Mouse (Mus musculus): ENCODE measurements around the gene Slc44a5. TPM values are rescaled to one million over a fixed set of nuclear protein-coding genes. Genes with fewer than 3 reads are reported as not detected.

Slc44a5 gene
- polyA plus RNA-seq, 1 experiment from 2014 or later: 1.1 TPM

DNA sequence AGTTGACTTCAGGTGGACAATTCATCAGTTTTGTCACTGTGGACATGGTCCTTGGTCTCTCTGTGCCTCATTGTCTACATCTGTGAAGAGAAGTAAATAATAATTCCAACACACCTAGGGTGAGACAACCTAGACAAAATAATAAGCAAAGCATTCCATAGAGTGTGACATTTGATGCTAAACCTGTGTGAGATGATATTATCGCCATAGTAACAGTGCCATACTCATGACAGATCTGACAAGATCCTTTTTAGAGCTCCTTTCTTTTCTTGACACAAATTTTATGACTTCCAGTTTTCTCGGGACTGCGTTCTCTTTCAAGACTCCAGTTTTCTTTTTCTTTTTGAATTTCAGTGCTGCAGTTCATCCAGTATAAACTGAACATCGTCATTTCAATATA is 192.6 kb downstream of the Slc44a5 start:
- Histone ChIP-seq H3K4me1 (no peaks in the 10 kb centered on the region), H3K4me3 (no peak overlapping the region), H3K27ac (no peak overlapping the region), H3K27me3 (ENCODE audit: insufficient read depth, poor library complexity, severe bottlenecking) (no peaks in the 10 kb centered on the region), H3K36me3 (no peaks in the 10 kb centered on the region), H3K9me3 (no peaks in the 10 kb centered on the region)
- 82% methylated on average over 4 of the region's 4 CpGs for WGBS
- no peak for DNase-seq (ENCODE audit: low spot score)

DNA sequence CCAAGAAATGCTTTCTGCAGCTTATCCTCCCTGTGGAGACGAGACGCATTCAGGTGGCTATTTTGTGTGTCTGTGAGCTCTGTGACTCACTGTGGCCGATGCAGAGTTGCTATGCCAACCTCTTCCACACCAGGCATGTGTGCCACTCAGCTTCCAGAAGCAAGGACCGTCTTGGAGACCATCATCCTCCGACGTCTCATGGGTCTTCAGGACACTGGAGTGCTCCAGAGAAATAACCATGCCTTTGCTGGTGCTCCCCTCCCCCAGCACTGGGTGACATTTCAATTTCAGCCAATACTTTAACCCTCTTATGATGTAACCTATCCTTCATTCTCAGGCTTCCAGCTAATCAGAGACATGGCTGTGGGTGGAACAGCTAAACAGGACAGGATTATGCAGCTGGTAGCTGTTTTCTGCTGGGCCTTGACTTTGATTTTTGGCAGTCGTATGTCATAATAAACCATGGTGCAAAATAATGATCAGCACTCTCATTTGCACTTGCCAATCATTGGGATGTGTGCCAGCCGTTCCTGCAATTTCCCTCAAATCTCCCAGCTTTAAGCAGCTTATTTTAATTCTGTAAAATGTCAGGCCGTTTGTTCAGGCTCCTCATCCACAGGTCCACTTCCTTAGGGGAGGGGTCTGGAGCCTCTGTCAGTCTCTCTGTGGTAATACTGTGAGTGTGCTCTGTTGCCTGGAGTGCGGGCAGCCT is 198.8 kb downstream of the Slc44a5 start:
- WGBS: 66% methylated on average over 10 of the region's 10 CpGs
- Histone ChIP-seq H3K4me3 (no peak overlapping the region), H3K4me1 (no peaks in the 10 kb centered on the region), H3K27me3 (ENCODE audit: insufficient read depth, poor library complexity, severe bottlenecking) (no peaks in the 10 kb centered on the region), H3K36me3 (no peaks in the 10 kb centered on the region), H3K27ac (no peak overlapping the region), H3K9me3 (no peaks in the 10 kb centered on the region)
- DNase-seq (ENCODE audit: low spot score): no peak

- no peaks in the 10 kb centered on the region for H3K36me3 ChIP-seq
- H3K4me3 ChIP-seq: no peak overlapping the region
- no peaks in the 10 kb centered on the region for H3K9me3 ChIP-seq
- 83% methylated on average over 5 of the region's 5 CpGs for WGBS
- no peaks in the 10 kb centered on the region for H3K27me3 ChIP-seq (ENCODE audit: insufficient read depth, poor library complexity, severe bottlenecking)
- DNase-seq (ENCODE audit: low spot score): no peak
- no peak overlapping the region for H3K27ac ChIP-seq
- peaks cover 2% of the 10 kb centered on the region; the same call in 1 of the 2 replicates for H3K4me1 ChIP-seq
Measured at GRCm38 (mm10) chr3:154172593-154172965, 199.3 kb downstream of the Slc44a5 start.

GRCm38 (mm10) chr3:154173556-154173955 is 200.3 kb downstream of the Slc44a5 start:
- H3K27me3 ChIP-seq (ENCODE audit: insufficient read depth, poor library complexity, severe bottlenecking): no peaks in the 10 kb centered on the region
- no peak overlapping the region for H3K4me3 ChIP-seq
- 48% methylated on average over 1 of the region's 1 CpGs for WGBS
- H3K4me1 ChIP-seq: peaks cover 8% of the 10 kb centered on the region
- H3K27ac ChIP-seq: no peak overlapping the region
- DNase-seq (ENCODE audit: low spot score): no peak
- no peaks in the 10 kb centered on the region for H3K9me3 ChIP-seq
- H3K36me3 ChIP-seq: no peaks in the 10 kb centered on the region

- Histone ChIP-seq H3K4me3 (no peak overlapping the region), H3K9me3 (no peaks in the 10 kb centered on the region), H3K4me1 (peaks cover 8% of the 10 kb centered on the region), H3K36me3 (no peaks in the 10 kb centered on the region), H3K27me3 (ENCODE audit: insufficient read depth, poor library complexity, severe bottlenecking) (no peaks in the 10 kb centered on the region), H3K27ac (no peak overlapping the region)
- 56% methylated on average over 9 of the region's 9 CpGs for WGBS
- DNase-seq (ENCODE audit: low spot score): no peak
Measured at GRCm38 (mm10) chr3:154174031-154174430, 200.8 kb downstream of the Slc44a5 start.

- WGBS: 78% methylated on average over 7 of the region's 7 CpGs
- H3K27ac ChIP-seq: no peak overlapping the region
- no peaks in the 10 kb centered on the region for H3K9me3 ChIP-seq
- no peaks in the 10 kb centered on the region for H3K27me3 ChIP-seq (ENCODE audit: insufficient read depth, poor library complexity, severe bottlenecking)
- H3K36me3 ChIP-seq: no peaks in the 10 kb centered on the region
- no peak overlapping the region for H3K4me3 ChIP-seq
- peaks cover 8% of the 10 kb centered on the region for H3K4me1 ChIP-seq
- DNase-seq (ENCODE audit: low spot score): no peak
Measured at GRCm38 (mm10) chr3:154174766-154175165, 201.5 kb downstream of the Slc44a5 start.

DNA sequence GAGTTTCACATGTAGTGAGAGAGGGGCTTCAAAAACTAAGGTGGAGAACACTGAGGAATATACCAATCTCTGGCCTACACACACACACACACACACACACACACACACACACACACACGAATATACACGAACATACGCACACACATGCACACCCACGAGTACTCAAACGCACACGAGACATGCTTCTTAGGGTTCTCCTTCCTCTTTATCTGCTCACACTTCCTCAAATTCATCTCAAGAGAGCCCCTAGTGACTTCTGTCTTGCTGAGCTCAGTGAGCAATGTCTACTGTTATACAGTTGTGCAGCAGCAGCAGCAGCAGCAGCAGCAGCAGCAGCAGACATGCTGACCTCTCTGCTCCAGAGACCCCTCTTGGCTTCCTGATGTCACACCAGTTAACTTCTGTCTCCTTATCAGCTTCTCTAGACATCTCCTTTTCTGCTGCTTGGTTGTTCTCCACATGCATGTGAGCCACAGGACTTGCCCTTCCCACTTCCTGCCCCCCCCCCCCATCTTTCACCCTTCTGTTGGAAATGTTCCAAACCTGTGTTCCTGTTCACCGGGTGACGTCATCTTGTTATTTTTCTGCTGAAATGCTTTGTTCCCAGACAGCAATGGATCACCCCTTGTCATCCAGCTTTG is 204.5 kb downstream of the Slc44a5 start:
- H3K4me3 ChIP-seq: no peak overlapping the region
- H3K27ac ChIP-seq: no peak overlapping the region; the same call in 1 of the 2 replicates
- H3K4me1 ChIP-seq: peaks cover 8% of the 10 kb centered on the region
- peak; percentile 67 for DNase-seq (ENCODE audit: low spot score)
- H3K9me3 ChIP-seq: no peaks in the 10 kb centered on the region
- no peaks in the 10 kb centered on the region for H3K27me3 ChIP-seq (ENCODE audit: insufficient read depth, poor library complexity, severe bottlenecking)
- 63% methylated on average over 8 of the region's 8 CpGs for WGBS
- no peaks in the 10 kb centered on the region for H3K36me3 ChIP-seq

DNA sequence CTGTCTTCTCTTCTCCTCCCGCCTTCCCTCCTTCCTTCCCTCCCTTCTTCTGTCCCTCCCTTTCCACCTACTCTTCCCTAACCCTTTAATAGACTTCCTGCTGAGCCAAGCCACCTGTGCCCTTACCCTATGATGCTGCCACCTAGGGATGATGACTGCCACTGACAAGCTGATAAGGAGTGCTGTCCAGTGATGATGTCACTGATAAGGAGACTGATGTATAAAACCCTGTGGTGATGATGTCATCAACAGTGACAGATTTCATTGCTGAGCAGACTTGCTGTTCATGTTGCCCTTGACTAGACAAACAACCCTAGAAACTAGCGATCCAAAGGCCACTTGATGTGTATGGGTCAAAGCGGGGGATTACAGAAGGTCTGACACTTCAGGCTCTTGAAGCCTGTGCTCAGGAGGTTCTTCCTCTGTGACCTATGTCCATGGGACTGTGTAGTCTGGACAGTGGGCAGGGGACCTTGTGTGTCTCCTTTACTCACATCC is 206.2 kb downstream of the Slc44a5 start:
- 82% methylated on average over 2 of the region's 3 CpGs for WGBS
- Histone ChIP-seq H3K36me3 (no peaks in the 10 kb centered on the region), H3K27me3 (ENCODE audit: insufficient read depth, poor library complexity, severe bottlenecking) (no peaks in the 10 kb centered on the region), H3K4me3 (no peak overlapping the region), H3K27ac (no peak overlapping the region), H3K9me3 (no peaks in the 10 kb centered on the region), H3K4me1 (peaks cover 8% of the 10 kb centered on the region)
- peak; percentile 63 for DNase-seq (ENCODE audit: low spot score)

GRCm38 (mm10) chr3:154182987-154183386 is 209.8 kb downstream of the Slc44a5 start:
- H3K36me3 ChIP-seq: no peaks in the 10 kb centered on the region
- 75% methylated on average over 7 of the region's 7 CpGs for WGBS
- peaks cover 2% of the 10 kb centered on the region; the same call in 1 of the 2 replicates for H3K4me1 ChIP-seq
- no peaks in the 10 kb centered on the region for H3K9me3 ChIP-seq
- H3K27me3 ChIP-seq (ENCODE audit: insufficient read depth, poor library complexity, severe bottlenecking): no peaks in the 10 kb centered on the region
- DNase-seq (ENCODE audit: low spot score): peak; percentile 41
- H3K27ac ChIP-seq: no peak overlapping the region
- no peak overlapping the region for H3K4me3 ChIP-seq

DNA sequence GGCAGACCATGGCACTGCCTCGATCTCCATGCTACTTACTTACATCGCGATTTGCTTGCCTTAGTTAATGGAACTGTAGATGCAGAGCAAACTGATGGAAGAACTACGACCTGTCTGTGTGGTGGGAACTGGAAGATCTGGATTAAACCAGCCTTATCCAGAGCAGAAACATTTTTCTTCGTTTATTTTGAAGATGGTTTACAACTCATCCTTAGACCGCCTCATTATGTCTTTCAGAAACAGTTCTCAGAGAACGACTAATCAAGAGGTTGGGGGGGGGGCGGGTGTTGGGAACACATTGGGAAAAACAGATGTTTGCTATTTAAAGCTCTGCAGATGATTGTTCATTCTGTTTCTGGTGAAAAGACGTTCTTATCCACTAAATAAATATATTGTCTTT is 210.7 kb downstream of the Slc44a5 start:
- no peak overlapping the region for H3K4me3 ChIP-seq
- DNase-seq (ENCODE audit: low spot score): no peak
- no peak overlapping the region for H3K27ac ChIP-seq
- H3K36me3 ChIP-seq: no peaks in the 10 kb centered on the region
- no peaks in the 10 kb centered on the region for H3K9me3 ChIP-seq
- no peaks in the 10 kb centered on the region for H3K4me1 ChIP-seq
- 82% methylated on average over 9 of the region's 9 CpGs for WGBS
- no peaks in the 10 kb centered on the region for H3K27me3 ChIP-seq (ENCODE audit: insufficient read depth, poor library complexity, severe bottlenecking)

GRCm38 (mm10) chr3:154188668-154189067 is 215.4 kb downstream of the Slc44a5 start:
- DNase-seq (ENCODE audit: low spot score): no peak
- Histone ChIP-seq H3K36me3 (no peaks in the 10 kb centered on the region), H3K27ac (no peak overlapping the region), H3K9me3 (no peaks in the 10 kb centered on the region), H3K4me3 (no peak overlapping the region), H3K27me3 (ENCODE audit: insufficient read depth, poor library complexity, severe bottlenecking) (0 out of 2 replicates have a peak, but pooled peaks cover 4% of the 10 kb centered on the region), H3K4me1 (peaks cover 18% of the 10 kb centered on the region)
- WGBS: 69% methylated on average over 9 of the region's 9 CpGs

- no peaks in the 10 kb centered on the region for H3K9me3 ChIP-seq
- peaks cover 18% of the 10 kb centered on the region for H3K4me1 ChIP-seq
- H3K36me3 ChIP-seq: no peaks in the 10 kb centered on the region
- H3K27ac ChIP-seq: peak overlapping the region; percentile 59; the same call in 1 of the 2 replicates
- H3K4me3 ChIP-seq: peak overlapping the region; percentile 34; the same call in 1 of the 2 replicates
- H3K27me3 ChIP-seq (ENCODE audit: insufficient read depth, poor library complexity, severe bottlenecking): 0 out of 2 replicates have a peak, but pooled peaks cover 4% of the 10 kb centered on the region
- 3% methylated on average over 13 of the region's 14 CpGs for WGBS
- peak; percentile 82 for DNase-seq (ENCODE audit: low spot score)
Measured at GRCm38 (mm10) chr3:154192328-154193030, 219.2 kb downstream of the Slc44a5 start.
